Mouse (Mus musculus) MEL (cell line): ENCODE measurements at regions not wholly inside any gene's neighbourhood (a gene's known extent, or its start where the extent isn't known, plus 50 kb on each side); places are given as distances from the start of the nearest gene placed in this dataset.

Experiments
- DNase-seq: peaks from one replicate; pipeline ENCODE4 v3.0.0; 2011; ENCODE audit warnings: low read depth, low spot score
- H3K27ac ChIP-seq: 2 replicates; pipeline ENCODE4 v1.5.1; 2012; ENCODE audit warnings: low read depth, mild to moderate bottlenecking, control low read depth, low read length, moderate library complexity; ENCODE audit not compliant: control insufficient read depth
- H3K27me3 ChIP-seq, 2 experiments: fragments of 150-350 bp in 1 of 2; sonication (generic) in 1 of 2; 2 replicates each; pipeline ENCODE4 v1.6.1; 2012; ENCODE audit warnings: low read length in 2 of 2, mild to moderate bottlenecking in 2 of 2, improper control_type of control experiment in 1 of 2, moderate library complexity in 1 of 2; ENCODE audit not compliant: insufficient read depth in 2 of 2, control insufficient read depth in 1 of 2
- H3K36me3 ChIP-seq, 2 experiments: 2 replicates each; pipeline ENCODE4 v1.6.1; 2012 to 2014; ENCODE audit warnings: low read length in 2 of 2, improper control_type of control experiment in 1 of 2, inconsistent platforms in 1 of 2, mild to moderate bottlenecking in 1 of 2; ENCODE audit not compliant: insufficient read depth in 2 of 2, control insufficient read depth in 1 of 2
- H3K4me1 ChIP-seq, 2 experiments: fragments of 150-350 bp in 1 of 2; sonication (generic) in 1 of 2; 2 replicates each; pipeline ENCODE4 v1.6.1; 2012; ENCODE audit warnings: low read length in 2 of 2, improper control_type of control experiment in 1 of 2, mild to moderate bottlenecking in 1 of 2; ENCODE audit not compliant: insufficient read depth in 2 of 2, control insufficient read depth in 1 of 2
- H3K4me3 ChIP-seq, 2 experiments: fragments of 150-350 bp in 1 of 2; sonication (generic) in 1 of 2; 2 replicates each; pipeline ENCODE4 v1.5.1; 2012; ENCODE audit warnings: low read depth in 2 of 2, low read length in 2 of 2, mild to moderate bottlenecking in 2 of 2, moderate library complexity in 2 of 2, control low read depth in 1 of 2, improper control_type of control experiment in 1 of 2; ENCODE audit not compliant: control insufficient read depth in 1 of 2, insufficient read depth in 1 of 2
- H3K79me2 ChIP-seq: 2 replicates; pipeline ENCODE4 v1.6.1; 2012; ENCODE audit warnings: mild to moderate bottlenecking, low read length, moderate library complexity; ENCODE audit not compliant: control insufficient read depth, poor library complexity, insufficient read depth
- H3K9ac ChIP-seq: 2 replicates; pipeline ENCODE4 v1.6.1; 2012; ENCODE audit warnings: low read depth, mild to moderate bottlenecking, control low read depth, low read length, moderate library complexity; ENCODE audit not compliant: control insufficient read depth, poor library complexity, severe bottlenecking
- H3K9me3 ChIP-seq: fragments of 150-350 bp; sonication (generic); replicated peaks from 2 replicates; pipeline ENCODE4 v1.6.1; 2012; ENCODE audit warnings: mild to moderate bottlenecking, low read length, improper control_type of control experiment, moderate library complexity; ENCODE audit not compliant: insufficient read depth
- CHD2 ChIP-seq: IDR thresholded peaks from 2 replicates; pipeline ENCODE4 v1.6.1; 2011; ENCODE audit warnings: low read length, improper control_type of control experiment
- CTCF ChIP-seq, 3 experiments: IDR thresholded peaks in 2 of 3; conservative IDR thresholded peaks in 1 of 3; 2 replicates each; pipeline ENCODE4 v1.5.1; 2011 to 2012; ENCODE audit warnings: low read length in 3 of 3, low read depth in 2 of 3, mild to moderate bottlenecking in 2 of 3, improper control_type of control experiment in 1 of 3, inconsistent platforms in 1 of 3, mixed read lengths in 1 of 3, moderate library complexity in 1 of 3; ENCODE audit not compliant: control insufficient read depth in 1 of 3, insufficient read depth in 1 of 3, poor library complexity in 1 of 3, severe bottlenecking in 1 of 3
- E2F4 ChIP-seq: IDR thresholded peaks from 2 replicates; pipeline ENCODE4 v1.6.1; 2011; ENCODE audit warnings: low read depth, low read length, improper control_type of control experiment, borderline replicate concordance
- EP300 ChIP-seq, 2 experiments: IDR thresholded peaks; 2 replicates each; pipeline ENCODE4 v1.6.1; 2011; ENCODE audit warnings: improper control_type of control experiment in 2 of 2, low read length in 2 of 2, low read depth in 1 of 2, mild to moderate bottlenecking in 1 of 2
- ETS1 ChIP-seq: IDR thresholded peaks from 2 replicates; pipeline ENCODE4 v1.6.1; 2012; ENCODE audit warnings: low read depth, mild to moderate bottlenecking, inconsistent platforms, low read length, improper control_type of control experiment, moderate library complexity
- GABPA ChIP-seq: IDR thresholded peaks from 2 replicates; pipeline ENCODE4 v1.6.1; 2012; ENCODE audit warnings: low read depth, mild to moderate bottlenecking, inconsistent platforms, low read length, improper control_type of control experiment, moderate library complexity
- GATA1 ChIP-seq: IDR thresholded peaks from 2 replicates; pipeline ENCODE4 v1.6.1; 2011; ENCODE audit warnings: low read depth, low read length, improper control_type of control experiment
- KAT2A ChIP-seq: conservative IDR thresholded peaks from 2 replicates; pipeline ENCODE4 v1.6.1; 2012; ENCODE audit warnings: low read depth, low read length, improper control_type of control experiment, inconsistent platforms
- MAFK ChIP-seq: IDR thresholded peaks from 2 replicates; pipeline ENCODE4 v1.6.1; 2011; ENCODE audit warnings: low read depth, mild to moderate bottlenecking, low read length, improper control_type of control experiment, borderline replicate concordance
- MAZ ChIP-seq: IDR thresholded peaks from 2 replicates; pipeline ENCODE4 v1.6.1; 2012; ENCODE audit warnings: low read depth, mild to moderate bottlenecking, inconsistent platforms, low read length, improper control_type of control experiment
- MEF2A ChIP-seq: IDR thresholded peaks from 2 replicates; pipeline ENCODE4 v1.6.1; 2014; ENCODE audit warnings: low read depth, mild to moderate bottlenecking, inconsistent platforms, low read length, improper control_type of control experiment; ENCODE audit not compliant: poor library complexity, insufficient replicate concordance, severe bottlenecking; ENCODE audit errors: extremely low read depth
- MXI1 ChIP-seq: IDR thresholded peaks from 2 replicates; pipeline ENCODE4 v1.6.1; 2011; ENCODE audit warnings: mild to moderate bottlenecking, low read depth, low read length, improper control_type of control experiment
- MYC ChIP-seq: IDR thresholded peaks from 2 replicates; pipeline ENCODE4 v1.6.1; 2011; ENCODE audit warnings: low read depth, mild to moderate bottlenecking, low read length, improper control_type of control experiment, moderate library complexity
- POLR2A ChIP-seq, 2 experiments: IDR thresholded peaks; 2 replicates each; pipeline ENCODE4 v1.6.1; 2011 to 2012; ENCODE audit warnings: low read length in 2 of 2, mild to moderate bottlenecking in 2 of 2, control low read depth in 1 of 2, improper control_type of control experiment in 1 of 2, low read depth in 1 of 2, moderate library complexity in 1 of 2; ENCODE audit not compliant: control insufficient read depth in 1 of 2, insufficient read depth in 1 of 2, poor library complexity in 1 of 2
- POLR2AphosphoS2 ChIP-seq: IDR thresholded peaks from 2 replicates; pipeline ENCODE4 v1.6.1; 2011; ENCODE audit warnings: low read length, improper control_type of control experiment
- RCOR1 ChIP-seq: IDR thresholded peaks from 2 replicates; pipeline ENCODE4 v1.6.1; 2012; ENCODE audit warnings: low read depth, mild to moderate bottlenecking, inconsistent platforms, low read length, improper control_type of control experiment
- SIN3A ChIP-seq: IDR thresholded peaks from 2 replicates; pipeline ENCODE4 v1.6.1; 2012; ENCODE audit warnings: low read length, improper control_type of control experiment, inconsistent platforms
- SMC3 ChIP-seq: IDR thresholded peaks from 2 replicates; pipeline ENCODE4 v1.6.1; 2011; ENCODE audit warnings: low read depth, low read length, improper control_type of control experiment
- TBP ChIP-seq: IDR thresholded peaks from 2 replicates; pipeline ENCODE4 v1.8.0; 2011; ENCODE audit warnings: low read depth, low read length, improper control_type of control experiment
- TCF12 ChIP-seq: IDR thresholded peaks from 2 replicates; pipeline ENCODE4 v1.6.1; 2014; ENCODE audit warnings: low read depth, mild to moderate bottlenecking, inconsistent platforms, low read length, improper control_type of control experiment, moderate library complexity
- UBTF ChIP-seq: IDR thresholded peaks from 2 replicates; pipeline ENCODE4 v1.6.1; 2012; ENCODE audit warnings: low read depth, mild to moderate bottlenecking, inconsistent platforms, low read length, improper control_type of control experiment, moderate library complexity, borderline replicate concordance; ENCODE audit not compliant: insufficient read depth
- USF1 ChIP-seq: IDR thresholded peaks from 2 replicates; pipeline ENCODE4 v1.6.1; 2014; ENCODE audit warnings: low read depth, mild to moderate bottlenecking, inconsistent platforms, low read length, improper control_type of control experiment, moderate library complexity
- ZC3H11A ChIP-seq: IDR thresholded peaks from 2 replicates; pipeline ENCODE4 v1.6.1; 2012; ENCODE audit warnings: low read depth, mild to moderate bottlenecking, inconsistent platforms, low read length, improper control_type of control experiment
- ZKSCAN1 ChIP-seq: IDR thresholded peaks from 2 replicates; pipeline ENCODE4 v1.6.1; 2012; ENCODE audit warnings: low read depth, mild to moderate bottlenecking, inconsistent platforms, low read length, improper control_type of control experiment, moderate library complexity
- ZMIZ1 ChIP-seq: IDR thresholded peaks from 2 replicates; pipeline ENCODE4 v1.6.1; 2012; ENCODE audit warnings: low read depth, mild to moderate bottlenecking, inconsistent platforms, low read length, improper control_type of control experiment, moderate library complexity
- ZNF384 ChIP-seq: IDR thresholded peaks from 2 replicates; pipeline ENCODE4 v1.6.1; 2012; ENCODE audit warnings: low read depth, mild to moderate bottlenecking, inconsistent platforms, low read length, improper control_type of control experiment

DNA sequence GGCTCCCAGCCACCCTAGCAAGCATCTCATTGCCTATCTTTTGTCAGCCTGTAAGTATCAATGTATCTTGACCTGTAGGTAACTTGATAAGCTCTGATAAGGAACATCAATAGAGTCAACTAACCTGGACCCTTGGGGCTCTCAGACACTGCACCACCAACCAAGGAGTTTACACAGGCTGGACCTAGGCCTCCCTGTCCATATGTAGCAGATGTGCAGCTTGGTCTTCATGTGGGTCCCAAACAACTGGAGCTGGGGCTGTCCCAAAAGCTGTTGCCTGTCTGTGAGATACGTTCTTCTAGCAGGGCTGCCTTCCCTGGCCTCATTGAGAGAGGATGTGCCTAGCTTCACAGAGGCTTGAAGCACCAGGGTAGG, 335.2 kb upstream of the Klf12 start:
- TF ChIP-seq ZNF384 (no peak), TCF12 (no peak), ETS1 (no peak), MXI1 (no peak), POLR2A (IDR thresholded peaks at IDR 0.05; ENCODE audit: control insufficient read depth in 1 of 2, insufficient read depth in 1 of 2, low read depth in 1 of 2, low read length in 2 of 2, poor library complexity in 1 of 2) (no peak), ZKSCAN1 (no peak), SMC3 (no peak), CHD2 (no peak), MAFK (no peak), MAZ (no peak), ZC3H11A (no peak), GABPA (no peak), CTCF (IDR thresholded peaks at IDR 0.05 in 2 of 3, conservative IDR thresholded peaks at IDR 0.05 in 1 of 3; ENCODE audit: control insufficient read depth in 1 of 3, insufficient read depth in 1 of 3, low read depth in 2 of 3, low read length in 3 of 3, poor library complexity in 1 of 3, severe bottlenecking in 1 of 3) (no peak), RCOR1 (no peak), MYC (no peak), MEF2A (no peak), KAT2A (no peak), USF1 (no peak)
- Histone ChIP-seq H3K9ac (no peak overlapping the region), H3K36me3 (no peaks in the 10 kb centered on the region), H3K79me2 (no peaks in the 10 kb centered on the region), H3K27ac (no peak overlapping the region), H3K27me3 (no peaks in the 10 kb centered on the region), H3K4me1 (no peaks in the 10 kb centered on the region), H3K9me3 (no peaks in the 10 kb centered on the region), H3K4me3 (no peak overlapping the region)
- no peak for DNase-seq

DNA sequence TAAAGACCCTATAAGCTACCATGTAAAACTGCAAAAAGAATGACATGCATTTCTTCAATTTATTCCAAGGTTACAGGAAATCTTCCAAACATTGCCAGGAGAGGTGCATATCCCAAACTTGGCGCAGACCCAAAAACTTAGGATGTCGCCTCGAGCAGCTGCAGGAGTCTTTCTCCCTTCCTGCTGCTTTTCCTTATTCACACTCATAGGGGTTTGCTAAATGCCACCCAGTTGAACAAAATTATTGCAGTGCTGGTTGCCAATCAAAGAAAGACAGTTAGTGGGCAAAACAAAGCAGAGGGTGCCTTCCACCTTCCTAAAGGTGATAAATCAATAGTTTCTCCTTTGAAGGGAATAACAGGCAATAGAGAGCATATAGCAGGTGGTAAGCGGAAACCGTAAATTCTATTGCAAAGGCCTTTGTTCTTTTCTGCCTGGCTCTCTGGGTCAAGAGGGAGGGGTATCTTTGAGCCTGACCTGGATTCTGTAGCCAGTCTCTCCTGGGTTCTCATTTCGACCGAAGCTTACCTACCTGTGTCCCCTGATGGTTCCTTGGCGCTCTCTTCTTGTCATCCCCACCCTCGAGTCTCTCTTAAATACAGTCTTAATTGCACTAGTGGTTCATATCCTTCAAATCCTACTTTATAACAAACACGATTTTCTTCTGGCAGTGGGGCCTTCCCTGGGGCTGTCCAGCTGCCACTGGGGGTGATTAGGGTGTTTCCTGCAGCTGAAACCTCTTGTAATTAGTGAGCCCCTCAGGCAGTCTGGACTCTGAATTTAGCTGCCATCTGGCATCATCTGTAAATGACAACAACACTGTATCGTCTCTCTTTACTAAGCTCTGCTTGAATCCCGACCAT, 334.5 kb upstream of the Klf12 start:
- Histone ChIP-seq H3K36me3 (no peaks in the 10 kb centered on the region), H3K4me3 (no peak overlapping the region), H3K9me3 (no peaks in the 10 kb centered on the region), H3K9ac (no peak overlapping the region), H3K4me1 (no peaks in the 10 kb centered on the region), H3K27ac (no peak overlapping the region), H3K27me3 (no peaks in the 10 kb centered on the region), H3K79me2 (no peaks in the 10 kb centered on the region)
- TF ChIP-seq KAT2A (no peak), EP300 (IDR thresholded peaks at IDR 0.05; ENCODE audit: low read depth in 1 of 2, low read length in 2 of 2) (no peak), E2F4 (no peak), SIN3A (no peak), ETS1 (no peak), ZMIZ1 (no peak), POLR2AphosphoS2 (no peak), GATA1 (no peak), UBTF (no peak), USF1 (no peak), ZKSCAN1 (no peak), MXI1 (no peak), TBP (no peak), MEF2A (no peak)
- no peak for DNase-seq
